Mouse (Mus musculus) skeletal muscle tissue, adult 2 months (tissue): ENCODE measurements at regions not wholly inside any gene's neighbourhood (a gene's known extent, or its start where the extent isn't known, plus 50 kb on each side); places are given as distances from the start of the nearest gene placed in this dataset.

Experiments used
- DNase-seq: peaks from one replicate; pipeline ENCODE4 v3.0.0-alpha.2; 2012; ENCODE audit warnings: low read depth, low spot score

DNA sequence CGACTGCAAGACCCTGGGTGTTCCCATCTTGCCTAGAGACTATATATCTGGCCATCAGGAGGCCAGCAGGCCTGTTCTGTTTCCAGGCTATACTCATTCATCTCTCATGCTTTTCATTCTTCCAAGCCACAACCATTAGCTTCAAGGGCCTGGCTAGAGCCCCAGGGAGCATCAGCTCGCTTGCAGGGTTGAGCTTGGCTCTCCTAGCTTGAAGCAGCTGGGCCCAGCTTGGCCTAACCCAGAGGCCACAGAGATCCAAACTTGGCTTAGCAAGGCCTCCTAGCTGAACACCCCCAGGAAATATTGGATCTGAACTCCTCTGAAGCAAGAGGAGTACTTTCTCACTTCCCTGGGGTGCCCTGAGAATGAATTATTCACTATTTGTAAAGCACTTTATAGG, 50.3 kb upstream of the 3425401B19Rik start:
- DNase-seq, result peak; percentile 48
